Mouse (Mus musculus) lung, embryonic 16.5 days (tissue): ENCODE results near the gene Lhx3. TPM values are rescaled to one million over a fixed set of nuclear protein-coding genes. Genes with fewer than 3 reads are reported as not detected.

Experiments
- ATAC-seq: fragments of 200-750 bp; cut with Nextera tagmentation; 2 replicates; pipeline ENCODE4 v1.8.0; 2017; ENCODE audit warnings: low read depth, mild to moderate bottlenecking, moderate library complexity
- H3K27ac ChIP-seq: fragments of 300-500 bp; sonication (generic); 2 replicates; pipeline ENCODE4 v1.5.1; 2014; ENCODE audit warnings: mild to moderate bottlenecking, control low read depth, low read length
- H3K27me3 ChIP-seq: fragments of 300-500 bp; sonication (generic); 2 replicates; pipeline ENCODE4 v1.6.1; 2014; ENCODE audit warnings: low read depth, low read length, mixed read lengths; ENCODE audit not compliant: control insufficient read depth, insufficient read depth
- H3K36me3 ChIP-seq: fragments of 300-500 bp; sonication (generic); 2 replicates; pipeline ENCODE4 v1.6.1; 2014; ENCODE audit warnings: low read length; ENCODE audit not compliant: control insufficient read depth, insufficient read depth
- H3K4me1 ChIP-seq: fragments of 300-500 bp; sonication (generic); replicated peaks from 2 replicates; pipeline ENCODE4 v1.6.1; 2014; ENCODE audit warnings: low read length, mixed read lengths; ENCODE audit not compliant: control insufficient read depth, insufficient read depth
- H3K4me2 ChIP-seq: fragments of 300-500 bp; sonication (generic); 2 replicates; pipeline ENCODE4 v1.6.1; 2014; ENCODE audit warnings: low read depth, low read length, control low read depth
- H3K4me3 ChIP-seq: fragments of 300-500 bp; sonication (generic); 2 replicates; pipeline ENCODE4 v1.5.1; 2014; ENCODE audit warnings: mild to moderate bottlenecking, low read length, control low read depth
- H3K9ac ChIP-seq: fragments of 300-500 bp; sonication (generic); 2 replicates; pipeline ENCODE4 v1.6.1; 2014; ENCODE audit warnings: low read length, control low read depth
- H3K9me3 ChIP-seq: fragments of 300-500 bp; sonication (generic); 2 replicates; pipeline ENCODE4 v1.6.1; 2016; ENCODE audit warnings: low read length; ENCODE audit not compliant: control insufficient read depth
- WGBS: fragments of 180-500 bp; shearing (Covaris S2); extraction: QIAGEN DNeasy Blood & Tissue Kit; methylation state at CpG from one replicate; pipeline ENCODE4 v1.1.7; 2014; 5-methylcytosine and 5-hydroxymethylcytosine counted together
- polyA plus RNA-seq: library from polyadenylated mRNA; unstranded; fragments of >200 nt; fragmentation: Nextera tagmentation; extraction: Ambion mirVana; gene quantifications from 2 replicates; pipeline ENCODE4 v1.2.1, GENCODE M21; 2015

Lhx3 gene
- polyA plus RNA-seq, 1 experiment from 2014 or later = not detected

GRCm38 (mm10) chr2:26236681-26237289, 28.7 kb upstream of the Lhx3 start:
- H3K9me3 ChIP-seq = no peaks in the 10 kb centered on the region
- H3K4me2 ChIP-seq = peak overlapping the region; percentile 86
- H3K36me3 ChIP-seq = no peaks in the 10 kb centered on the region
- H3K27ac ChIP-seq = peak overlapping the region; percentile 47
- peak overlapping the region; percentile 88 for H3K4me3 ChIP-seq
- peaks cover 29% of the 10 kb centered on the region for H3K4me1 ChIP-seq
- H3K9ac ChIP-seq = peak overlapping the region; percentile 75
- no peaks in the 10 kb centered on the region for H3K27me3 ChIP-seq
- under 1% methylated on average over 39 of the region's 51 CpGs for WGBS
- ATAC-seq = peak; percentile 64

GRCm38 (mm10) chr2:26234771-26235170, 26.7 kb upstream of the Lhx3 start:
- H3K9ac ChIP-seq = no peak overlapping the region
- ATAC-seq = no peak
- H3K4me3 ChIP-seq = no peak overlapping the region
- H3K4me2 ChIP-seq = no peak overlapping the region
- no peak overlapping the region for H3K27ac ChIP-seq
- no peaks in the 10 kb centered on the region for H3K9me3 ChIP-seq
- WGBS = 70% methylated on average over 2 of the region's 2 CpGs
- H3K4me1 ChIP-seq = peaks cover 18% of the 10 kb centered on the region
- no peaks in the 10 kb centered on the region for H3K27me3 ChIP-seq
- no peaks in the 10 kb centered on the region for H3K36me3 ChIP-seq

GRCm38 (mm10) chr2:26234253-26234652, 26.2 kb upstream of the Lhx3 start:
- H3K27ac ChIP-seq = no peak overlapping the region
- 42% methylated on average over 5 of the region's 5 CpGs for WGBS

GRCm38 (mm10) chr2:26231366-26231765, 23.3 kb upstream of the Lhx3 start:
- Histone ChIP-seq H3K36me3 (0 out of 2 replicates have a peak, but pooled peaks cover under 1% of the 10 kb centered on the region), H3K4me1 (peaks cover 15% of the 10 kb centered on the region), H3K4me2 (no peak overlapping the region), H3K27ac (no peak overlapping the region), H3K9me3 (no peaks in the 10 kb centered on the region), H3K9ac (no peak overlapping the region), H3K4me3 (no peak overlapping the region), H3K27me3 (no peaks in the 10 kb centered on the region)
- ATAC-seq = no peak
- 76% methylated on average over 3 of the region's 3 CpGs for WGBS

More at GRCm38 (mm10) chr2:26234253-26234652, 26.2 kb upstream of the Lhx3 start:
- Histone ChIP-seq H3K36me3 (no peaks in the 10 kb centered on the region), H3K4me2 (no peak overlapping the region), H3K9ac (no peak overlapping the region), H3K4me1 (peaks cover 18% of the 10 kb centered on the region), H3K9me3 (no peaks in the 10 kb centered on the region), H3K4me3 (no peak overlapping the region), H3K27me3 (no peaks in the 10 kb centered on the region)
- no peak for ATAC-seq

GRCm38 (mm10) chr2:26230253-26230652, 22.2 kb upstream of the Lhx3 start:
- 64% methylated on average over 4 of the region's 4 CpGs for WGBS
- Histone ChIP-seq H3K4me2 (no peak overlapping the region), H3K9ac (no peak overlapping the region), H3K9me3 (no peaks in the 10 kb centered on the region), H3K27ac (no peak overlapping the region), H3K4me3 (no peak overlapping the region), H3K36me3 (peaks cover 2% of the 10 kb centered on the region; the same call in 1 of the 2 replicates), H3K27me3 (no peaks in the 10 kb centered on the region), H3K4me1 (peaks cover 10% of the 10 kb centered on the region; the same call in 1 of the 2 replicates)
- ATAC-seq = no peak

- H3K4me2 ChIP-seq = no peak overlapping the region
- peaks cover 5% of the 10 kb centered on the region; the same call in 1 of the 2 replicates for H3K36me3 ChIP-seq
- H3K9me3 ChIP-seq = no peaks in the 10 kb centered on the region
- no peak overlapping the region for H3K9ac ChIP-seq
- H3K4me3 ChIP-seq = no peak overlapping the region
- peak; percentile 76 for ATAC-seq
- no peak overlapping the region for H3K27ac ChIP-seq
- no peaks in the 10 kb centered on the region for H3K4me1 ChIP-seq
- 62% methylated on average over 1 of the region's 1 CpGs for WGBS
- no peaks in the 10 kb centered on the region for H3K27me3 ChIP-seq
Observed at GRCm38 (mm10) chr2:26227788-26228187, 19.7 kb upstream of the Lhx3 start.

GRCm38 (mm10) chr2:26225242-26225641, 17.2 kb upstream of the Lhx3 start:
- Histone ChIP-seq H3K4me1 (no peaks in the 10 kb centered on the region), H3K9ac (no peak overlapping the region), H3K9me3 (no peaks in the 10 kb centered on the region), H3K27ac (no peak overlapping the region), H3K4me2 (no peak overlapping the region), H3K4me3 (no peak overlapping the region), H3K27me3 (no peaks in the 10 kb centered on the region), H3K36me3 (peaks cover 5% of the 10 kb centered on the region; the same call in 1 of the 2 replicates)
- WGBS = 82% methylated on average over 4 of the region's 4 CpGs
- ATAC-seq = no peak

- H3K9ac ChIP-seq = no peak overlapping the region
- no peaks in the 10 kb centered on the region for H3K4me1 ChIP-seq
- no peaks in the 10 kb centered on the region for H3K27me3 ChIP-seq
- 85% methylated on average over 3 of the region's 3 CpGs for WGBS
- H3K9me3 ChIP-seq = no peaks in the 10 kb centered on the region
- H3K36me3 ChIP-seq = peaks cover 5% of the 10 kb centered on the region; the same call in 1 of the 2 replicates
- no peak overlapping the region for H3K4me2 ChIP-seq
- H3K27ac ChIP-seq = no peak overlapping the region
- no peak for ATAC-seq
- H3K4me3 ChIP-seq = no peak overlapping the region
Observed at GRCm38 (mm10) chr2:26223961-26224360, 15.9 kb upstream of the Lhx3 start.

GRCm38 (mm10) chr2:26214526-26214925, 6.4 kb upstream of the Lhx3 start:
- no peak overlapping the region for H3K27ac ChIP-seq
- WGBS = 14% methylated on average over 3 of the region's 3 CpGs
- H3K9me3 ChIP-seq = no peaks in the 10 kb centered on the region
- H3K27me3 ChIP-seq = no peaks in the 10 kb centered on the region
- H3K4me1 ChIP-seq = no peaks in the 10 kb centered on the region
- no peak for ATAC-seq
- H3K4me3 ChIP-seq = no peak overlapping the region
- peaks cover 26% of the 10 kb centered on the region for H3K36me3 ChIP-seq
- H3K9ac ChIP-seq = no peak overlapping the region
- H3K4me2 ChIP-seq = no peak overlapping the region
